Mouse (Mus musculus): ENCODE data around the gene Kcnma1.

DNA sequence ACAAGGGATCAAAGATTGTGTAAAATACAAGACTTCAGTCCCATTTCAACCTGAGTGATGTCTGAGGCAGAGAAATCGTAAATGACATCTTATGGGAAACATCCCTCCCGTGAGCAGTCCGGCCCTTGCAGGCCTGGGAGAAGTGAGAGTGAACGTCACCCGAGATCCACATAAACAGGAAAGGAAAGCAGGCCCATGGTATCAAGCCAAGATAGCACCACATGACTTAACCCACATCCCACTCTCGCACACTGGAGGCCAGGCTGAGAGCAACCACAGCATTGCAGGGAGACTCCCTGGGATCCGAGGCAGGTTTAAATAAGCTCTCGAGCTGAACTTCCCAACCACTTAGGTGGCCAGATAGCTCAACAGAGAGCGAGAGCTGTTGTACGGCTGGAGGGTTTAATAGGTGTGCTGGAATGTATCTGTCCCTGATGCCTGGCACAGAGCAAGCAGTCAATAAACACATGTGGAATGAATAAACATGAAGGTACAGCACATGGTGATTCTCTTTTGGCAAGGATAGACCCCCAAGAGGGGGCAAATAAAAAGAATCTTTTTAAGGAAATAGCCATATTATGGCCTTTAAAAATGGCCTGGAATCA, 493.1 kb downstream of the Kcnma1 start:
- no peak for TF ChIP-seq CTCF (conservative IDR thresholded peaks at IDR 0.05; ENCODE audit: low read length)
- TF ChIP-seq POU5F1 (IDR thresholded peaks at IDR 0.05; ENCODE audit: borderline replicate concordance, low read length): no peak
- no peak for TF ChIP-seq NANOG (IDR thresholded peaks at IDR 0.05; ENCODE audit: borderline replicate concordance, low read length)
